Mouse (Mus musculus): ENCODE measurements around the gene Rfng. TPM values are rescaled to one million over a fixed set of nuclear protein-coding genes. Genes with fewer than 3 reads are reported as not detected.
A peak's percentile ranks its signal among the peaks of the same experiment; 100 is the strongest.
"Not testable (repeated sequence)": the region's sequence is repeated elsewhere in the genome, so short reads cannot be mapped to it uniquely, and the experiment has no call there.

Gene Rfng
- polyA plus RNA-seq, 2 experiments = 5.5 to 8.6 TPM

DNA sequence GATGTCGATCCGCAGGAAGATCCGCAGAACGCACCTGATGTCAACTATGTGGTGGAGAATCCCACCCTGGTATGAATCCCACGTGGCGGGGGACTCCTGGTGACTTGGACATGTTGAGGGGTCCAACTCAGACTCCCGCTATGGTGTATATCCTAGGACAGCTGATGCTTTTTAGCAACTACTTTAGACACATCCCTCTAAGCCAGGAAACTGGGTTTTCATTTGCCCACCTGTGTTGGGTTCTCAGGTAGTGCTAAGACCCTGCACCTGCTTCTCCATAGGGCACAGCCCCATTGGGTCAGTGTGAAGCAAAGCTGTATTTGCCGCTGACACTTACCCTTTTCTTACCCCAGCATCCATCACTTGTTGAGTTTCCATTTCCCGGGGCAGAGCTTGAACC, 1.1 kb upstream of the Rfng start:
- peaks cover 33% of the 10 kb centered on the region for H3K36me3 ChIP-seq (replicated peaks; ENCODE audit: control insufficient read depth, insufficient read depth, low read depth)
- DNase-seq (ENCODE audit: low read depth in 3 of 3, low spot score in 3 of 3) (no peak), ATAC-seq (ENCODE audit: insufficient read depth) (no peak)
- 34% methylated on average over 9 of the region's 9 CpGs for WGBS (ENCODE audit: insufficient replicate concordance)
- H3K4me1 ChIP-seq (replicated peaks; ENCODE audit: control insufficient read depth in 2 of 2, insufficient read depth in 2 of 2, low read length in 1 of 2) = peaks cover 0 to 10% of the 10 kb centered on the region in 2 experiments; a peak in 3 of 4 replicates
- H3K27ac ChIP-seq = no peak overlapping the region
- H3K4me2 ChIP-seq (ENCODE audit: low read depth) = peak overlapping the region; percentile 96
- peak overlapping the region; percentile 89 for H3K9ac ChIP-seq (replicated peaks)
- H3K9me3 ChIP-seq (ENCODE audit: control insufficient read depth, low read length) = no peaks in the 10 kb centered on the region
- TF ChIP-seq CTCF (IDR thresholded peaks at IDR 0.05; ENCODE audit: low read depth) (no peak), EP300 (IDR thresholded peaks at IDR 0.05; ENCODE audit: low read depth) (no peak)
- no peaks in the 10 kb centered on the region for H3K27me3 ChIP-seq (ENCODE audit: control insufficient read depth, insufficient read depth, low read length)
- peak overlapping the region; percentile 81 to 84 for H3K4me3 ChIP-seq (ENCODE audit: insufficient read depth in 1 of 2, low read depth in 2 of 2, low read length in 2 of 2)

DNA sequence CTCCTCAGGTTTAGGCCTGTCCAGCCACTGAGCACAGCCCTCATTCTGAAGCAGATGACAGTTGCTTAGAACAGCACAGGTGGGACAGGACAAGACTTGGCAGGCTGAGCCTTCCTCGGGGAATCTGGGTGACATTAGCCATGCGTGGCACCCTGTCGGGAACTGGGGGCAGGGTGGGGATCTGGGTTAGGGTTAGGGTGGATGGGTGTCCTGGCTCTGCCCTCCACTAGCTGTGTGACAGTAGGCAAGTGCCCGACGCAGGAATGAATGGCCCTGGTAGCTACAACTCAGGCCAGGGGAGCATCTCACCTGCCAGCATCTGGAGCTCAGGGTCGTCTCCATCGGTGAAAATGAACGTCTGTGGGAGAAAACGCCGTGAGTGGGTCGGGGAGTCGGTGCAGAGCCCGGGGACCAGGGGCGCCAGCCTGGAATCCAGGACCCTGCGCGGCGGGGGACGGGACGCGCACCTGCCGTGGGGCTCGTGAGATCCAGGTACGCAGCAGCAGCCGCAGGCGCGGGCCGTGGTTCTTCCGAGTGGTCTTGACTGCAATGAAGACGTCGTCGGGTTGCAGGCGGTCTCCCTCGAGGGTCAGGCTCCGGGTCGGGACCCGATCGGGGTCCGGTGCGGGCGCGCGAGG, 462 bp downstream of the Rfng start:
- Histone ChIP-seq H3K9me3 (ENCODE audit: control insufficient read depth, low read length) (no peaks in the 10 kb centered on the region), H3K27me3 (ENCODE audit: control insufficient read depth, insufficient read depth, low read length) (no peaks in the 10 kb centered on the region), H3K9ac (replicated peaks) (peak overlapping the region; percentile 89), H3K4me3 (ENCODE audit: insufficient read depth in 1 of 2, low read depth in 2 of 2, low read length in 2 of 2) (peak overlapping the region; percentile 60 to 81), H3K27ac (peak overlapping the region; percentile 27), H3K4me1 (replicated peaks; ENCODE audit: control insufficient read depth in 2 of 2, insufficient read depth in 2 of 2, low read length in 1 of 2) (peaks cover 0 to 10% of the 10 kb centered on the region in 2 experiments; a peak in 3 of 4 replicates), H3K4me2 (ENCODE audit: low read depth) (peak overlapping the region; percentile 96), H3K36me3 (replicated peaks; ENCODE audit: control insufficient read depth, insufficient read depth, low read depth) (peaks cover 21% of the 10 kb centered on the region)
- DNase-seq (ENCODE audit: low read depth in 3 of 3, low spot score in 3 of 3) = no peak
- TF ChIP-seq EP300 (IDR thresholded peaks at IDR 0.05; ENCODE audit: low read depth) (no peak), CTCF (IDR thresholded peaks at IDR 0.05; ENCODE audit: low read depth) (no peak)
- peak; percentile 3; the same call in 1 of the 2 replicates for ATAC-seq (ENCODE audit: insufficient read depth)
- 3% methylated on average over 42 of the region's 42 CpGs for WGBS (ENCODE audit: insufficient replicate concordance)

DNA sequence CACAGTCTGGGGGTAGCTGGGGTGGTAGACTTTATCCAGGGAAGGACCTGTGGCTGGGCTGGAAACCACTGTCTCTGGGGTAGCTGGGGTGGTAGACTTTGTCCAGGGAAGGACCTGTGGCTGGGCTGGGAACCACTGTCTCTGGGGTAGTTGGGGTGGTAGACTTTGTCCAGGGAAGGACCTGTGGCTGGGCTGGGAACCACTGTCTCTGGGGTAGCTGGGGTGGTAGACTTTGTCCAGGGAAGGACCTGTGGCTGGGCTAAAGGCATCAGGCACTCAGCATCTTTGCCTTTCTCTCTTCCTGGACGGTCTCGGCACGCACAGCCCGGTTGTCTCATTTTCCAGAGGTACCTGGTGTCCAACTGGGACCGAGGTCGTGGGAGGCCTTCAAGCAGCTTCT, 2.6 kb downstream of the Rfng start:
- not testable (repeated sequence) for ATAC-seq (ENCODE audit: insufficient read depth); H3K4me2 ChIP-seq (ENCODE audit: low read depth); H3K4me3 ChIP-seq (ENCODE audit: insufficient read depth in 1 of 2, low read depth in 2 of 2, low read length in 2 of 2); H3K9ac ChIP-seq (replicated peaks); H3K27ac ChIP-seq; H3K27me3 ChIP-seq (ENCODE audit: control insufficient read depth, insufficient read depth, low read length); H3K9me3 ChIP-seq (ENCODE audit: control insufficient read depth, low read length); H3K4me1 ChIP-seq (replicated peaks; ENCODE audit: control insufficient read depth in 2 of 2, insufficient read depth in 2 of 2, low read length in 1 of 2); H3K36me3 ChIP-seq (replicated peaks; ENCODE audit: control insufficient read depth, insufficient read depth, low read depth); DNase-seq (ENCODE audit: low read depth in 3 of 3, low spot score in 3 of 3)
- WGBS (ENCODE audit: insufficient replicate concordance) = 88% methylated on average over 6 of the region's 6 CpGs

DNA sequence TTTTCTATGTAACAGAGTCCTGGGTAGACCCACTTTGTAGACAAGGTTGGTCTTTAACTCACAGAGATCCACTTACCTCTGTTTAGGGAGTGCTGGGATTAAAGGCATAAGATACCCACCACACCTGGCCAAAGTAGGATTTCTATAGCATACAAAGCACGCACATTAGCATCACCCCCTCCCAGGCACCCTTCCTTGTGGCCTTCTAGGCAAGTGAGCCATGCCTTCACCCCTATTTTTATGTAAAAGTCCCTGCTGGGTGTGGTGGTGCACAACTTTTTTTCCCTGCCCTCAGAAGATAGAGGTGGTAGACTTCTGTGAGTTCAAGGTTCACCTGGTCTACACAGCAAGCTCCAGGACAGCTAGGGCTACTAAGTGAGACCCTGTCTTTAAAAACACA, 4.1 kb downstream of the Rfng start:
- WGBS (ENCODE audit: insufficient replicate concordance) = 82% methylated on average over 1 of the region's 1 CpGs
- no peaks in the 10 kb centered on the region for H3K9me3 ChIP-seq (ENCODE audit: control insufficient read depth, low read length)
- peaks cover 0 to 2% of the 10 kb centered on the region in 2 experiments; a peak in 1 of 4 replicates for H3K4me1 ChIP-seq (replicated peaks; ENCODE audit: control insufficient read depth in 2 of 2, insufficient read depth in 2 of 2, low read length in 1 of 2)
- no peak overlapping the region for H3K4me3 ChIP-seq (ENCODE audit: insufficient read depth in 1 of 2, low read depth in 2 of 2, low read length in 2 of 2)
- H3K9ac ChIP-seq (replicated peaks) = no peak overlapping the region
- H3K36me3 ChIP-seq (replicated peaks; ENCODE audit: control insufficient read depth, insufficient read depth, low read depth) = no peaks in the 10 kb centered on the region
- TF ChIP-seq EP300 (IDR thresholded peaks at IDR 0.05; ENCODE audit: low read depth) (no peak), CTCF (IDR thresholded peaks at IDR 0.05; ENCODE audit: low read depth) (no peak)
- no peak overlapping the region for H3K4me2 ChIP-seq (ENCODE audit: low read depth)
- ATAC-seq (ENCODE audit: insufficient read depth) (no peak), DNase-seq (ENCODE audit: low read depth in 3 of 3, low spot score in 3 of 3) (no peak)
- H3K27me3 ChIP-seq (ENCODE audit: control insufficient read depth, insufficient read depth, low read length) = no peaks in the 10 kb centered on the region
- no peak overlapping the region for H3K27ac ChIP-seq

DNA sequence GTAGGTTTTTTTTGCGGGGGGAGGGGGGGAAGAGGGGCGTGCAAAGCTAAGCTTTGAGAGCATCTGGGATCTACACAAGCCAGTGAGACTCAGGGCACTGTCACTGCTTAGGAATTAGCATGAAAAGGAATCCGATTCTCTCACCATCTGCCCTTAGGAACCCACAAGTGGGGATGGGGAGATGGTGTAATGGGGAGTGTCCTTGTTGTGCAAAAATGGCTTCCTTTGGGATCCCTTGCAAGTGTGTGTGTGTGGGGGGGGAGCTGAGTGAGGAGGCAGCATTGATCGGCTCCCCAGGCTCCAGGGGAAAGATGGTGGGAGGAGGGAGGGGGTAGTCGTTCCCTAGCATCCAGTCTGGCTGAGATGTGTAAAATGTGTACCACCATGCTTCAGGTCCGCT, 6.9 kb downstream of the Rfng start:
- Histone ChIP-seq H3K27me3 (ENCODE audit: control insufficient read depth, insufficient read depth, low read length) (no peaks in the 10 kb centered on the region), H3K9ac (replicated peaks) (no peak overlapping the region), H3K4me3 (ENCODE audit: insufficient read depth in 1 of 2, low read depth in 2 of 2, low read length in 2 of 2) (no peak overlapping the region), H3K4me2 (ENCODE audit: low read depth) (no peak overlapping the region), H3K9me3 (ENCODE audit: control insufficient read depth, low read length) (no peaks in the 10 kb centered on the region), H3K4me1 (replicated peaks; ENCODE audit: control insufficient read depth in 2 of 2, insufficient read depth in 2 of 2, low read length in 1 of 2) (no peaks in the 10 kb centered on the region), H3K27ac (no peak overlapping the region), H3K36me3 (replicated peaks; ENCODE audit: control insufficient read depth, insufficient read depth, low read depth) (no peaks in the 10 kb centered on the region)
- ATAC-seq (ENCODE audit: insufficient read depth) (no peak), DNase-seq (ENCODE audit: low read depth in 3 of 3, low spot score in 3 of 3) (no peak)
- TF ChIP-seq CTCF (IDR thresholded peaks at IDR 0.05; ENCODE audit: low read depth) (no peak), EP300 (IDR thresholded peaks at IDR 0.05; ENCODE audit: low read depth) (no peak)
- WGBS (ENCODE audit: insufficient replicate concordance) = 38% methylated on average over 6 of the region's 6 CpGs

All from liver, embryonic 14.5 days (tissue).